Mouse (Mus musculus) heart, adult 2 months (tissue): Measurements from ENCODE around the gene Camk2b. TPM values are rescaled to one million over a fixed set of nuclear protein-coding genes. Genes with fewer than 3 reads are reported as not detected.
"Not testable (repeated sequence)": the region's sequence is repeated elsewhere in the genome, so short reads cannot be mapped to it uniquely, and the experiment has no call there.

Source experiments
- DNase-seq, 2 experiments: peaks; one replicate each; pipeline ENCODE4 v3.0.0; 2021
- H3K27ac ChIP-seq: fragments of 200-600 bp; 2 replicates; pipeline ENCODE4 v1.8.1; 2022
- H3K27me3 ChIP-seq: fragments of 200-500 bp; 2 replicates; pipeline ENCODE4 v1.6.1; 2012; ENCODE audit warnings: mild to moderate bottlenecking, low read length, inconsistent platforms, mixed read lengths; ENCODE audit not compliant: control insufficient read depth, insufficient read depth
- H3K36me3 ChIP-seq: fragments of 200-500 bp; 2 replicates; pipeline ENCODE4 v1.6.1; 2012; ENCODE audit warnings: low read length, inconsistent platforms; ENCODE audit not compliant: control insufficient read depth, insufficient read depth
- H3K4me1 ChIP-seq: fragments of 200-500 bp; 2 replicates; pipeline ENCODE4 v1.6.1; 2011; ENCODE audit warnings: low read length; ENCODE audit not compliant: control insufficient read depth, insufficient read depth
- H3K4me3 ChIP-seq: fragments of 200-600 bp; 2 replicates; pipeline ENCODE4 v1.8.1; 2022
- H3K79me2 ChIP-seq: fragments of 200-500 bp; replicated peaks from 2 replicates; pipeline ENCODE4 v1.6.1; 2012; ENCODE audit warnings: mild to moderate bottlenecking, inconsistent platforms, low read length, moderate library complexity, mixed read lengths; ENCODE audit not compliant: control insufficient read depth, insufficient read depth
- H3K9ac ChIP-seq: fragments of 200-500 bp; 2 replicates; pipeline ENCODE4 v1.6.1; 2012; ENCODE audit warnings: low read depth, mild to moderate bottlenecking, control low read depth, inconsistent platforms, low read length, mixed read lengths
- CTCF ChIP-seq: fragments of 200-600 bp; IDR thresholded peaks from 2 replicates; pipeline ENCODE4 v1.8.1; 2022; ENCODE audit warnings: antibody characterized with exemption, mild to moderate bottlenecking, moderate library complexity
- EP300 ChIP-seq: fragments of 200-500 bp; IDR thresholded peaks from 2 replicates; pipeline ENCODE4 v1.6.1; 2011; ENCODE audit warnings: low read depth, low read length, control low read depth; ENCODE audit not compliant: insufficient read depth
- POLR2A ChIP-seq: fragments of 200-500 bp; IDR thresholded peaks from 2 replicates; pipeline ENCODE4 v1.6.1; 2011; ENCODE audit warnings: mild to moderate bottlenecking, low read depth, low read length, control low read depth; ENCODE audit not compliant: insufficient read depth
- WGBS: fragments of 180-500 bp; shearing (Covaris S2); methylation state at CpG from one replicate; pipeline ENCODE4 v1.1.7; 2018; 5-methylcytosine and 5-hydroxymethylcytosine counted together
- intact Hi-C: fragments of 180-260 bp; cut with DNase I; formaldehyde crosslinking; loops from one replicate; pipeline ENCODE4 v1.15.1; 2025
- polyA plus RNA-seq: library from polyadenylated mRNA; depleted of rRNA; stranded (reverse); fragments of >200 nt; gene quantifications from 2 replicates; pipeline ENCODE4 v1.2.3, GENCODE M21; 2012
- total RNA-seq, 2 experiments: library from RNA; stranded (reverse); gene quantifications; 2 replicates each; pipeline ENCODE4 v1.2.3; 2021

Camk2b gene
- total and polyA plus RNA-seq, 3 experiments, result 4.8 to 12.9 (median 5.2) TPM

- Histone ChIP-seq H3K4me3 (no peak overlapping the region), H3K27ac (no peak overlapping the region), H3K9ac (no peak overlapping the region), H3K4me1 (no peaks in the 10 kb centered on the region; the same call in 1 of the 2 replicates), H3K36me3 (no peaks in the 10 kb centered on the region), H3K27me3 (no peaks in the 10 kb centered on the region), H3K79me2 (no peaks in the 10 kb centered on the region)
- 2% methylated on average over 3 of the region's 3 CpGs for WGBS
- no peak for DNase-seq
- intact Hi-C loops, result no loop called here
- TF ChIP-seq CTCF (no peak), EP300 (no peak), POLR2A (no peak)
Observed at GRCm38 (mm10) chr11:6016368-6016767, 49.8 kb downstream of the Camk2b start.

- DNase-seq, result no peak
- no peaks in the 10 kb centered on the region for H3K79me2 ChIP-seq
- 41% methylated on average over 6 of the region's 6 CpGs for WGBS
- no peak overlapping the region for H3K9ac ChIP-seq
- H3K4me1 ChIP-seq, result no peaks in the 10 kb centered on the region; the same call in 1 of the 2 replicates
- TF ChIP-seq EP300 (no peak), POLR2A (no peak), CTCF (no peak)
- H3K27me3 ChIP-seq, result no peaks in the 10 kb centered on the region
- no peaks in the 10 kb centered on the region for H3K36me3 ChIP-seq
- intact Hi-C loops, result no loop called here
- H3K4me3 ChIP-seq, result no peak overlapping the region
- H3K27ac ChIP-seq, result no peak overlapping the region
Observed at GRCm38 (mm10) chr11:6015011-6015431, 51.1 kb downstream of the Camk2b start.

- H3K27me3 ChIP-seq, result no peaks in the 10 kb centered on the region
- H3K27ac ChIP-seq, result no peak overlapping the region
- intact Hi-C loops, result no loop called here
- no peak overlapping the region for H3K4me3 ChIP-seq
- H3K4me1 ChIP-seq, result no peaks in the 10 kb centered on the region; the same call in 1 of the 2 replicates
- H3K36me3 ChIP-seq, result no peaks in the 10 kb centered on the region
- no peak for TF ChIP-seq POLR2A
- TF ChIP-seq CTCF, result peak; percentile 42
- TF ChIP-seq EP300, result no peak
- DNase-seq, result no peak
- WGBS, result 67% methylated on average over 2 of the region's 2 CpGs
- no peaks in the 10 kb centered on the region for H3K79me2 ChIP-seq
- H3K9ac ChIP-seq, result no peak overlapping the region
Observed at GRCm38 (mm10) chr11:6013359-6013758, 52.8 kb downstream of the Camk2b start.

- Histone ChIP-seq H3K9ac (no peak overlapping the region), H3K27ac (no peak overlapping the region), H3K79me2 (no peaks in the 10 kb centered on the region), H3K27me3 (no peaks in the 10 kb centered on the region), H3K4me3 (no peak overlapping the region), H3K36me3 (no peaks in the 10 kb centered on the region), H3K4me1 (no peaks in the 10 kb centered on the region)
- WGBS, result 98% methylated on average over 3 of the region's 3 CpGs
- TF ChIP-seq POLR2A (no peak), CTCF (no peak), EP300 (no peak)
- intact Hi-C loops, result loop anchor here (1.0 kb wide), 1 partner anchor 8 kb away; no protein-coding TSS in a partner anchor
- DNase-seq, result no peak
Observed at GRCm38 (mm10) chr11:6011879-6012278, 54.3 kb downstream of the Camk2b start.

- intact Hi-C loops, DNase-seq: not testable (repeated sequence)
- WGBS, result 98% methylated on average over 3 of the region's 18 CpGs
Observed at GRCm38 (mm10) chr11:6010751-6011482, 55.2 kb downstream of the Camk2b start.

GRCm38 (mm10) chr11:6007779-6008128, 58.4 kb downstream of the Camk2b start:
- H3K36me3 ChIP-seq, DNase-seq, H3K4me1 ChIP-seq, H3K79me2 ChIP-seq, intact Hi-C loops, H3K27me3 ChIP-seq: not testable (repeated sequence)
- Histone ChIP-seq H3K27ac (peak overlapping the region; percentile 31; the same call in 1 of the 2 replicates), H3K9ac (peak overlapping the region; percentile 67), H3K4me3 (peak overlapping the region; percentile 29; the same call in 1 of the 2 replicates)
- WGBS, result 47% methylated on average over 11 of the region's 13 CpGs

More at GRCm38 (mm10) chr11:6010751-6011482, 55.2 kb downstream of the Camk2b start:
- H3K27ac ChIP-seq, H3K27me3 ChIP-seq, H3K4me1 ChIP-seq, H3K36me3 ChIP-seq, H3K4me3 ChIP-seq, H3K79me2 ChIP-seq, H3K9ac ChIP-seq: not testable (repeated sequence)

- H3K4me1 ChIP-seq, result peaks cover 14% of the 10 kb centered on the region
- H3K36me3 ChIP-seq, H3K79me2 ChIP-seq, H3K27me3 ChIP-seq, intact Hi-C loops: not testable (repeated sequence)
- peak overlapping the region; percentile 57 for H3K27ac ChIP-seq
- peak; percentile 43 to 44 for DNase-seq
- H3K9ac ChIP-seq, result peak overlapping the region; percentile 72
- peak overlapping the region; percentile 44; the same call in 1 of the 2 replicates for H3K4me3 ChIP-seq
- 10% methylated on average over 22 of the region's 49 CpGs for WGBS
Observed at GRCm38 (mm10) chr11:6007010-6007778, 59.0 kb downstream of the Camk2b start.

- Histone ChIP-seq H3K9ac (peak overlapping the region; percentile 58), H3K27ac (peak overlapping the region; percentile 57), H3K4me3 (peak overlapping the region; percentile 44), H3K4me1 (peaks cover 19% of the 10 kb centered on the region)
- H3K36me3 ChIP-seq, intact Hi-C loops, H3K79me2 ChIP-seq, H3K27me3 ChIP-seq: not testable (repeated sequence)
- peak; percentile 34 to 42 for DNase-seq
- 4% methylated on average over 43 of the region's 44 CpGs for WGBS
Observed at GRCm38 (mm10) chr11:6006351-6007009, 59.7 kb downstream of the Camk2b start.
